Mouse (Mus musculus): ENCODE data around the gene Htr5b. TPM values are rescaled to one million over a fixed set of nuclear protein-coding genes. Genes with fewer than 3 reads are reported as not detected.

Htr5b gene
- total and polyA plus RNA-seq, 2 experiments = not detected

DNA sequence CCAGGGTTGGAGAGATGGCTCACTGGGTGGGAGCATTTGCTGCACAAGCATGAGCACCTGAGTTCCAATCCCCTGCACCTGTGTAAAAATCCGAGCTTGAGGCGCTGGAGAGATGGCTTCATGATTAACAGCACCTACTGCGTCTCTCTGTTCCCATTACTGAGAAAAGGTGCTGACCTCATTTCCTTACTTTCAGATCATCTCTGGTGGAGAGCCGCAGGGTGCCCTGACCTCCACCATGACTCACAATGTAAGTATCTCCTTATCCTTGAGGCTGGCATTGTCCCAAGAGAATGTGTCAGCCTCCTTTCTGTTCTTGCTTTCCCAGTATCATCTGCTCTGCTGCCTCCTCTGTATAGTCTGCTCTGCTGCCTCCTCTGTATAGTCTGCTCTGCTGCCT is 45.2 kb downstream of the Htr5b start:
- Histone ChIP-seq H3K4me3 (ENCODE audit: insufficient read depth, low read depth, low read length) (no peak overlapping the region), H3K36me3 (ENCODE audit: control insufficient read depth, insufficient read depth, low read length) (peaks cover 40% of the 10 kb centered on the region), H3K4me1 (ENCODE audit: control insufficient read depth, insufficient read depth, low read length) (no peaks in the 10 kb centered on the region), H3K9ac (ENCODE audit: low read depth, low read length) (no peak overlapping the region), H3K27me3 (ENCODE audit: control insufficient read depth, insufficient read depth, low read length) (no peaks in the 10 kb centered on the region), H3K79me2 (ENCODE audit: control insufficient read depth, insufficient read depth, low read length) (no peaks in the 10 kb centered on the region), H3K27ac (replicated peaks; ENCODE audit: insufficient read depth, low read depth, low read length) (no peak overlapping the region)
- DNase-seq (ENCODE audit: extremely low read depth, low read depth, low spot score) = no peak
- WGBS = 82% methylated on average over 4 of the region's 4 CpGs
- no peak for TF ChIP-seq POLR2A (IDR thresholded peaks at IDR 0.05; ENCODE audit: extremely low read depth, insufficient read depth, low read length)
- no peak for TF ChIP-seq CTCF (IDR thresholded peaks at IDR 0.05; ENCODE audit: low read depth, low read length)

DNA sequence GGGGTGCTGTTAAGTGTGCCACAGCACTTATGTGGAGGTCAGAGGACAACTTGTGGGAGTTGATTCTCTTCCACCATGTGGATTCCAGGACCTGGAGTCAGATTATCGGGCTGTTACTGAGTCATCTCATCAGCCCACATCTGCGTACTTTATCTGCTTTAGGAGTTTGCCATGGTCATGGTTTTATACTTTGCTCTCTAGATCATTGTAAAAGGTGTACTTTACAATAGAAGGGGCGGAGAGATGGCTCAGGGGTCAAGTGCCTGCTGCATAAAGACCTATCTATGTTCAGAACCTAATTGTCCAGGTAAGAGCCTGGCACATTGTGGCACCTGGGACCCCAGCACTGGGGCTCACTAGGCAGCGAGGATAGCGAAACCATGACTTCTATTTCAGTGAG is 48.9 kb downstream of the Htr5b start:
- peaks cover 38% of the 10 kb centered on the region for H3K36me3 ChIP-seq (ENCODE audit: control insufficient read depth, insufficient read depth, low read length)
- no peaks in the 10 kb centered on the region for H3K4me1 ChIP-seq (ENCODE audit: control insufficient read depth, insufficient read depth, low read length)
- no peak for DNase-seq (ENCODE audit: extremely low read depth, low read depth, low spot score)
- H3K27me3 ChIP-seq (ENCODE audit: control insufficient read depth, insufficient read depth, low read length) = no peaks in the 10 kb centered on the region
- H3K79me2 ChIP-seq (ENCODE audit: control insufficient read depth, insufficient read depth, low read length) = no peaks in the 10 kb centered on the region
- H3K4me3 ChIP-seq (ENCODE audit: insufficient read depth, low read depth, low read length) = no peak overlapping the region
- H3K9ac ChIP-seq (ENCODE audit: low read depth, low read length) = no peak overlapping the region
- no peak overlapping the region for H3K27ac ChIP-seq (replicated peaks; ENCODE audit: insufficient read depth, low read depth, low read length)
- TF ChIP-seq CTCF (IDR thresholded peaks at IDR 0.05; ENCODE audit: low read depth, low read length) = no peak
- no peak for TF ChIP-seq POLR2A (IDR thresholded peaks at IDR 0.05; ENCODE audit: extremely low read depth, insufficient read depth, low read length)
- 96% methylated on average over 5 of the region's 5 CpGs for WGBS

DNA sequence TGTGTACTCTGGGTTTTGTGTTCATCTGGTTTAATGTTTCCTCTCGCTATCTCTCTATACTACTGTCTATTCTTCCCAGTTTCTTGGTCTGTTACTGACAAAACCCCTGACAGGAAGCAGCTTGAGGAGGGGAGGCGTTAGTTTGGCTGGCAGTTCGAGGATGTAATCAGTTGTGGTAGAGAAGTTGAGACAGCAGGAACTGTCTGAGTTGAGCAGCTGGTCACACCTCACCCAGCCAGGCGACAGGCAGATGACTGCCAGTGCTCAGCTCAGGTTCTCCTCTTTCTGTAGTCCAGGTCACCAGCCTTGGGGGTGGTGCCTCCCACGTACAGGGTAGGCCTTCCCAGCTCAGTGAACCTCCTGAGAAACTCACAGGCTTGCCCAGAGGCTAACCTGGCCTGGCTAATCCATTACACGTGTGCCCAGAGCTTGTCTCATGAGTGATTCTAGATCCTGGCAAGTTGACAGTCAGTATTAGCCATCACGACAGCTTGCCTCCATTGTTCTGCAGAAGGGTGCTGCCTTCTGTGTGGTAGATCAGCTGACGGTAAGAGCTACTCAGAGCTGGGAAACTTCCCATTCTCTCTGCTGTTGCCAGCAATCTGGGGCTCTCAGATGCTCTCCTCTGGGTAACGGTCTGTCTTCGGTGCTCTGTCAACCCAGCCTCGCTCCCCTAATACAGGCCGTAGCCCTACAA is 49.8 kb downstream of the Htr5b start:
- no peaks in the 10 kb centered on the region for H3K4me1 ChIP-seq (ENCODE audit: control insufficient read depth, insufficient read depth, low read length)
- no peak for TF ChIP-seq CTCF (IDR thresholded peaks at IDR 0.05; ENCODE audit: low read depth, low read length)
- TF ChIP-seq POLR2A (IDR thresholded peaks at IDR 0.05; ENCODE audit: extremely low read depth, insufficient read depth, low read length) = no peak
- WGBS = 89% methylated on average over 12 of the region's 12 CpGs
- no peak overlapping the region for H3K4me3 ChIP-seq (ENCODE audit: insufficient read depth, low read depth, low read length)
- no peak for DNase-seq (ENCODE audit: extremely low read depth, low read depth, low spot score)
- no peaks in the 10 kb centered on the region for H3K27me3 ChIP-seq (ENCODE audit: control insufficient read depth, insufficient read depth, low read length)
- no peak overlapping the region for H3K27ac ChIP-seq (replicated peaks; ENCODE audit: insufficient read depth, low read depth, low read length)
- no peaks in the 10 kb centered on the region for H3K79me2 ChIP-seq (ENCODE audit: control insufficient read depth, insufficient read depth, low read length)
- H3K9ac ChIP-seq (ENCODE audit: low read depth, low read length) = no peak overlapping the region
- H3K36me3 ChIP-seq (ENCODE audit: control insufficient read depth, insufficient read depth, low read length) = peaks cover 38% of the 10 kb centered on the region

DNA sequence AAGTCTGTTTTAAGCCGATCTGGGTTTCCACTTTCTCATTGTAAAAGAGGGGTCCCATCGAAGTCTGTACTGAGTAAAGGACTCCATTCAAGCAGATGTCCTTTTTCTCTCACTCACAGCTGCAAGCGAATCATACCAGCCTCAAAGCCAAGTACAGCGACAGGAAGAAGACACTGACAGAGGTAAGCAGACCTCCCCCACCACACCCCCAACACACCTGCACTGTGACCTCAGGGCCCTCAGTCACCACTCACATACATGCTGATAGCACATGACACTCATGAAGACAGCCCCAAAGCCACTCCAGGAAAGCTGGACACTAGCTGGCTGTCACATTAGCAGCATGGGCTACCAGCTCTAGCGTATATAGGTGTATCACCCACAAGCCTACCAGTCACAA is 50.5 kb downstream of the Htr5b start:
- WGBS = 98% methylated on average over 5 of the region's 5 CpGs
- TF ChIP-seq POLR2A (IDR thresholded peaks at IDR 0.05; ENCODE audit: extremely low read depth, insufficient read depth, low read length) (no peak), CTCF (IDR thresholded peaks at IDR 0.05; ENCODE audit: low read depth, low read length) (no peak)
- peaks cover 38% of the 10 kb centered on the region for H3K36me3 ChIP-seq (ENCODE audit: control insufficient read depth, insufficient read depth, low read length)

DNA sequence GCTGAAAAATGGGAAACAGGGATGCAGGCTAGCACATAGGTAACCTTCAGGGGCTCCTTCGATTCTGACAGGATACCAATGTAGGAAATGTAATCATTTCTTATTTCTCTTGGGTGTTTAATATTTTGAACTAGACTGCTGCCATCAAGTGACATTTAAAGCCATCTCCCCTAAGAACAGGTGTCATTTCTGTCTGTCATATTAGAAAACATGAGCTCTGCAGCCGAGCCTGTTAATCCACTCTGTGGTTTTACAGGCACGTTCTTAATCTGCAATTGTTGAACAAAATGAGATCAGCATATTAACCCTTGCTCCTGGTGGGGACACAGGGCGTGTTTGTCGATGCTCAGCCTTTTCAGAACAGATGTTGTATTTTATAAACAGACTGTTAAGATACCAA is 56.8 kb downstream of the Htr5b start:
- WGBS = 94% methylated on average over 5 of the region's 5 CpGs
- Histone ChIP-seq H3K9ac (ENCODE audit: low read depth, low read length) (no peak overlapping the region), H3K4me3 (ENCODE audit: insufficient read depth, low read depth, low read length) (no peak overlapping the region), H3K36me3 (ENCODE audit: control insufficient read depth, insufficient read depth, low read length) (peaks cover 21% of the 10 kb centered on the region), H3K27me3 (ENCODE audit: control insufficient read depth, insufficient read depth, low read length) (no peaks in the 10 kb centered on the region), H3K4me1 (ENCODE audit: control insufficient read depth, insufficient read depth, low read length) (no peaks in the 10 kb centered on the region), H3K27ac (replicated peaks; ENCODE audit: insufficient read depth, low read depth, low read length) (no peak overlapping the region), H3K79me2 (ENCODE audit: control insufficient read depth, insufficient read depth, low read length) (no peaks in the 10 kb centered on the region)
- no peak for DNase-seq (ENCODE audit: extremely low read depth, low read depth, low spot score)
- TF ChIP-seq CTCF (IDR thresholded peaks at IDR 0.05; ENCODE audit: low read depth, low read length) = no peak
- no peak for TF ChIP-seq POLR2A (IDR thresholded peaks at IDR 0.05; ENCODE audit: extremely low read depth, insufficient read depth, low read length)

More for the DNA sequence above, 50.5 kb downstream of the Htr5b start:
- H3K79me2 ChIP-seq (ENCODE audit: control insufficient read depth, insufficient read depth, low read length) = no peaks in the 10 kb centered on the region
- H3K4me1 ChIP-seq (ENCODE audit: control insufficient read depth, insufficient read depth, low read length) = no peaks in the 10 kb centered on the region
- DNase-seq (ENCODE audit: extremely low read depth, low read depth, low spot score) = no peak
- no peaks in the 10 kb centered on the region for H3K27me3 ChIP-seq (ENCODE audit: control insufficient read depth, insufficient read depth, low read length)
- H3K9ac ChIP-seq (ENCODE audit: low read depth, low read length) = no peak overlapping the region
- H3K27ac ChIP-seq (replicated peaks; ENCODE audit: insufficient read depth, low read depth, low read length) = no peak overlapping the region
- H3K4me3 ChIP-seq (ENCODE audit: insufficient read depth, low read depth, low read length) = no peak overlapping the region

DNA sequence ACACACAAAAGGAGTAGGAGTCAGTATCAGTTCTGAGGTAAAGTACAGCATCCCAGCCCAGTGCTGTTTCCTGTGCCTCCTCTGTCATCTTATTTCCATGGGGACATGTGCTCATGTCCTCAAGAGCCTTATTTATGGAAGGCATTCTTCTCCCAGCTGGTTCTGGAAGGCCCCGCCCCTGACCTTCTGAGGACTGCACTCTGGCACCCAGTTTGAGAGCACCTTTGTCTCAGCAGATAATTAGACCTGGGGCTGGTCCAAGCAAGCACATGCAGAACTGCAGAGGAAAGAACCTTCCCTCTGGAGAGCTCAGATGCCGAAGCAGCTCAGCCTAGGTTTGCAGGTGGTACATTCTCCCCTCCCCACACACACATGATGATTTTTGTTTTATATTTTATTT is 60.0 kb downstream of the Htr5b start:
- DNase-seq (ENCODE audit: extremely low read depth, low read depth, low spot score) = no peak
- no peak overlapping the region for H3K4me3 ChIP-seq (ENCODE audit: insufficient read depth, low read depth, low read length)
- peaks cover 16% of the 10 kb centered on the region for H3K36me3 ChIP-seq (ENCODE audit: control insufficient read depth, insufficient read depth, low read length)
- no peak overlapping the region for H3K9ac ChIP-seq (ENCODE audit: low read depth, low read length)
- no peak for TF ChIP-seq POLR2A (IDR thresholded peaks at IDR 0.05; ENCODE audit: extremely low read depth, insufficient read depth, low read length)
- no peak for TF ChIP-seq CTCF (IDR thresholded peaks at IDR 0.05; ENCODE audit: low read depth, low read length)
- H3K27me3 ChIP-seq (ENCODE audit: control insufficient read depth, insufficient read depth, low read length) = no peaks in the 10 kb centered on the region
- H3K27ac ChIP-seq (replicated peaks; ENCODE audit: insufficient read depth, low read depth, low read length) = no peak overlapping the region
- H3K4me1 ChIP-seq (ENCODE audit: control insufficient read depth, insufficient read depth, low read length) = no peaks in the 10 kb centered on the region
- 92% methylated on average over 2 of the region's 2 CpGs for WGBS
- no peaks in the 10 kb centered on the region for H3K79me2 ChIP-seq (ENCODE audit: control insufficient read depth, insufficient read depth, low read length)

All from liver, adult 2 months (tissue).